Mouse (Mus musculus) 416B (cell line): Measurements from ENCODE around the gene Armcx1.

Experiments used
- DNase-seq: peaks from one replicate; pipeline ENCODE4 v3.0.0; 2011; ENCODE audit warnings: low read depth

Armcx1 gene

GRCm38 (mm10) chrX:134717752-134718308 lies at the start of gene Armcx1:
Armcx1 (plus strand) TSS chrX:134717963.
- peak; percentile 11 for DNase-seq

- no peak for DNase-seq
These were observed 42.7 kb upstream of the Armcx1 start for GRCm38 (mm10) chrX:134675022-134675421.

GRCm38 (mm10) chrX:134675959-134676358 lies 41.8 kb upstream of the Armcx1 start:
- DNase-seq, result no peak

- DNase-seq, result peak; percentile 11
These were observed 32.8 kb upstream of the Armcx1 start for GRCm38 (mm10) chrX:134684936-134685335.

GRCm38 (mm10) chrX:134686267-134686666 lies 31.5 kb upstream of the Armcx1 start, which contains the start of gene Armcx4:
Armcx4 (plus strand) TSS chrX:134686519.
- DNase-seq, result no peak

GRCm38 (mm10) chrX:134686739-134687171 lies 31.0 kb upstream of the Armcx1 start:
- no peak for DNase-seq

GRCm38 (mm10) chrX:134689676-134690075 lies 28.1 kb upstream of the Armcx1 start:
- peak; percentile 32 for DNase-seq

GRCm38 (mm10) chrX:134690871-134691539 lies 26.8 kb upstream of the Armcx1 start:
- peak; percentile 40 for DNase-seq

GRCm38 (mm10) chrX:134691540-134691935 lies 26.2 kb upstream of the Armcx1 start:
- no peak for DNase-seq

- no peak for DNase-seq
These were observed 900 bp upstream of the Armcx1 start for GRCm38 (mm10) chrX:134716863-134717262.

GRCm38 (mm10) chrX:134718524-134718923 lies 761 bp downstream of the Armcx1 start:
- DNase-seq, result no peak

- DNase-seq, result peak; percentile 39
These were observed 6.0 kb downstream of the Armcx1 start for GRCm38 (mm10) chrX:134723762-134724161.

GRCm38 (mm10) chrX:134729778-134730177 lies 12.0 kb downstream of the Armcx1 start:
- DNase-seq, result peak; percentile 55

GRCm38 (mm10) chrX:134737796-134738195 lies 20.0 kb downstream of the Armcx1 start:
- DNase-seq, result no peak

- no peak for DNase-seq
These were observed 21.4 kb downstream of the Armcx1 start for GRCm38 (mm10) chrX:134739160-134739559.

GRCm38 (mm10) chrX:134741862-134742261 lies 24.1 kb downstream of the Armcx1 start:
- DNase-seq, result no peak

GRCm38 (mm10) chrX:134746459-134746858 lies 28.7 kb downstream of the Armcx1 start:
- DNase-seq, result peak; percentile 63

- DNase-seq, result peak; percentile 93
These were observed 33.2 kb downstream of the Armcx1 start, which contains the start of gene Armcx6 for GRCm38 (mm10) chrX:134750764-134751592. Armcx6 (minus strand) TSS chrX:134751417.

GRCm38 (mm10) chrX:134751910-134752309 lies 34.1 kb downstream of the Armcx1 start:
- no peak for DNase-seq

GRCm38 (mm10) chrX:134752584-134752983 lies 34.8 kb downstream of the Armcx1 start:
- DNase-seq, result no peak

- peak; percentile 88 for DNase-seq
These were observed 38.9 kb downstream of the Armcx1 start, which contains the start of gene Armcx3 for GRCm38 (mm10) chrX:134756434-134757292. Armcx3 (plus strand) TSS chrX:134756595.
